Mouse (Mus musculus) cortical plate, adult 2 months (tissue): ENCODE results near the gene Zdhhc3.

ENCODE experiments used
- CTCF ChIP-seq: fragments of 200-500 bp; IDR thresholded peaks from 2 replicates; pipeline ENCODE4 v1.5.1; 2011; ENCODE audit warnings: mild to moderate bottlenecking, control low read depth, low read length; ENCODE audit not compliant: insufficient read depth; ENCODE audit errors: extremely low read depth
- POLR2A ChIP-seq: fragments of 200-500 bp; IDR thresholded peaks from 2 replicates; pipeline ENCODE4 v1.6.1; 2011; ENCODE audit warnings: mild to moderate bottlenecking, low read length, control low read depth; ENCODE audit not compliant: insufficient read depth; ENCODE audit errors: extremely low read depth

- no peak for TF ChIP-seq POLR2A
- no peak for TF ChIP-seq CTCF
These were observed 8.6 kb downstream of the Zdhhc3 start for GRCm38 (mm10) chr9:123104362-123104761.
